Mouse (Mus musculus): Measurements from ENCODE around the gene C8a. TPM values are rescaled to one million over a fixed set of nuclear protein-coding genes. Genes with fewer than 3 reads are reported as not detected.

C8a gene
- polyA plus RNA-seq, 1 experiment = 0.05 TPM

GRCm38 (mm10) chr4:104835096-104835495 is 41.1 kb downstream of the C8a start:
- TF ChIP-seq CTCF (IDR thresholded peaks at IDR 0.05; ENCODE audit: borderline replicate concordance, insufficient read depth, low read depth, low read length) = no peak
- no peak for TF ChIP-seq POLR2A (IDR thresholded peaks at IDR 0.05; ENCODE audit: borderline replicate concordance, insufficient read depth, low read length)
- Histone ChIP-seq H3K27ac (ENCODE audit: insufficient read depth, low read length) (no peak overlapping the region), H3K27me3 (ENCODE audit: control insufficient read depth, insufficient read depth, low read length) (no peaks in the 10 kb centered on the region), H3K4me1 (ENCODE audit: control insufficient read depth, insufficient read depth, low read length) (no peaks in the 10 kb centered on the region), H3K4me3 (replicated peaks; ENCODE audit: insufficient read depth, low read depth, low read length) (no peak overlapping the region)
- no peak for DNase-seq
- WGBS = 38% methylated on average over 5 of the region's 5 CpGs

GRCm38 (mm10) chr4:104828939-104829338 is 47.3 kb downstream of the C8a start:
- no peaks in the 10 kb centered on the region for H3K27me3 ChIP-seq (ENCODE audit: control insufficient read depth, insufficient read depth, low read length)
- H3K4me3 ChIP-seq (replicated peaks; ENCODE audit: insufficient read depth, low read depth, low read length) = no peak overlapping the region
- no peak overlapping the region for H3K27ac ChIP-seq (ENCODE audit: insufficient read depth, low read length)
- DNase-seq = no peak
- 11% methylated on average over 5 of the region's 5 CpGs for WGBS
- TF ChIP-seq POLR2A (IDR thresholded peaks at IDR 0.05; ENCODE audit: borderline replicate concordance, insufficient read depth, low read length) = no peak
- H3K4me1 ChIP-seq (ENCODE audit: control insufficient read depth, insufficient read depth, low read length) = no peaks in the 10 kb centered on the region

GRCm38 (mm10) chr4:104824381-104825077 is 51.7 kb downstream of the C8a start:
- DNase-seq = no peak
- H3K27me3 ChIP-seq (ENCODE audit: control insufficient read depth, insufficient read depth, low read length) = no peaks in the 10 kb centered on the region
- TF ChIP-seq POLR2A (IDR thresholded peaks at IDR 0.05; ENCODE audit: borderline replicate concordance, insufficient read depth, low read length) (no peak), CTCF (IDR thresholded peaks at IDR 0.05; ENCODE audit: borderline replicate concordance, insufficient read depth, low read depth, low read length) (no peak)
- H3K27ac ChIP-seq (ENCODE audit: insufficient read depth, low read length) = no peak overlapping the region
- 75% methylated on average over 7 of the region's 7 CpGs for WGBS
- H3K4me1 ChIP-seq (ENCODE audit: control insufficient read depth, insufficient read depth, low read length) = no peaks in the 10 kb centered on the region
- H3K4me3 ChIP-seq (replicated peaks; ENCODE audit: insufficient read depth, low read depth, low read length) = no peak overlapping the region

- H3K27ac ChIP-seq (ENCODE audit: insufficient read depth, low read length) = no peak overlapping the region
- 89% methylated on average over 4 of the region's 4 CpGs for WGBS
- H3K4me1 ChIP-seq (ENCODE audit: control insufficient read depth, insufficient read depth, low read length) = no peaks in the 10 kb centered on the region
- H3K27me3 ChIP-seq (ENCODE audit: control insufficient read depth, insufficient read depth, low read length) = no peaks in the 10 kb centered on the region
- DNase-seq = no peak
- no peak overlapping the region for H3K4me3 ChIP-seq (replicated peaks; ENCODE audit: insufficient read depth, low read depth, low read length)
- TF ChIP-seq POLR2A (IDR thresholded peaks at IDR 0.05; ENCODE audit: borderline replicate concordance, insufficient read depth, low read length) = no peak
- no peak for TF ChIP-seq CTCF (IDR thresholded peaks at IDR 0.05; ENCODE audit: borderline replicate concordance, insufficient read depth, low read depth, low read length)
Observed at GRCm38 (mm10) chr4:104823597-104824101, 52.5 kb downstream of the C8a start.

GRCm38 (mm10) chr4:104819891-104820290 is 56.3 kb downstream of the C8a start:
- H3K27me3 ChIP-seq (ENCODE audit: control insufficient read depth, insufficient read depth, low read length) = no peaks in the 10 kb centered on the region
- WGBS = 86% methylated on average over 4 of the region's 4 CpGs
- TF ChIP-seq CTCF (IDR thresholded peaks at IDR 0.05; ENCODE audit: borderline replicate concordance, insufficient read depth, low read depth, low read length) = no peak
- TF ChIP-seq POLR2A (IDR thresholded peaks at IDR 0.05; ENCODE audit: borderline replicate concordance, insufficient read depth, low read length) = no peak
- no peak for DNase-seq
- H3K4me3 ChIP-seq (replicated peaks; ENCODE audit: insufficient read depth, low read depth, low read length) = no peak overlapping the region
- no peak overlapping the region for H3K27ac ChIP-seq (ENCODE audit: insufficient read depth, low read length)
- H3K4me1 ChIP-seq (ENCODE audit: control insufficient read depth, insufficient read depth, low read length) = no peaks in the 10 kb centered on the region

- TF ChIP-seq POLR2A (IDR thresholded peaks at IDR 0.05; ENCODE audit: borderline replicate concordance, insufficient read depth, low read length) = no peak
- DNase-seq = no peak
- Histone ChIP-seq H3K27me3 (ENCODE audit: control insufficient read depth, insufficient read depth, low read length) (no peaks in the 10 kb centered on the region), H3K4me3 (replicated peaks; ENCODE audit: insufficient read depth, low read depth, low read length) (no peak overlapping the region), H3K4me1 (ENCODE audit: control insufficient read depth, insufficient read depth, low read length) (no peaks in the 10 kb centered on the region), H3K27ac (ENCODE audit: insufficient read depth, low read length) (no peak overlapping the region)
- 77% methylated on average over 4 of the region's 4 CpGs for WGBS
Observed at GRCm38 (mm10) chr4:104818986-104819385, 57.2 kb downstream of the C8a start.

GRCm38 (mm10) chr4:104817509-104817908 is 58.7 kb downstream of the C8a start:
- H3K4me3 ChIP-seq (replicated peaks; ENCODE audit: insufficient read depth, low read depth, low read length) = no peak overlapping the region
- TF ChIP-seq CTCF (IDR thresholded peaks at IDR 0.05; ENCODE audit: borderline replicate concordance, insufficient read depth, low read depth, low read length) (no peak), POLR2A (IDR thresholded peaks at IDR 0.05; ENCODE audit: borderline replicate concordance, insufficient read depth, low read length) (no peak)
- no peak for DNase-seq
- no peak overlapping the region for H3K27ac ChIP-seq (ENCODE audit: insufficient read depth, low read length)
- H3K27me3 ChIP-seq (ENCODE audit: control insufficient read depth, insufficient read depth, low read length) = no peaks in the 10 kb centered on the region
- no peaks in the 10 kb centered on the region for H3K4me1 ChIP-seq (ENCODE audit: control insufficient read depth, insufficient read depth, low read length)
- 56% methylated on average over 2 of the region's 2 CpGs for WGBS

- TF ChIP-seq POLR2A (IDR thresholded peaks at IDR 0.05; ENCODE audit: borderline replicate concordance, insufficient read depth, low read length) (no peak), CTCF (IDR thresholded peaks at IDR 0.05; ENCODE audit: borderline replicate concordance, insufficient read depth, low read depth, low read length) (no peak)
- H3K4me1 ChIP-seq (ENCODE audit: control insufficient read depth, insufficient read depth, low read length) = no peaks in the 10 kb centered on the region
- no peak for DNase-seq
- 80% methylated on average over 4 of the region's 4 CpGs for whole genome bisulfite sequencing
- H3K4me3 ChIP-seq (replicated peaks; ENCODE audit: insufficient read depth, low read depth, low read length) = no peak overlapping the region
- no peak overlapping the region for H3K27ac ChIP-seq (ENCODE audit: insufficient read depth, low read length)
- H3K27me3 ChIP-seq (ENCODE audit: control insufficient read depth, insufficient read depth, low read length) = no peaks in the 10 kb centered on the region
Observed at GRCm38 (mm10) chr4:104816519-104817232, 59.5 kb downstream of the C8a start.

All from cerebellum, adult 2 months (tissue).